Mouse (Mus musculus): ENCODE measurements around the gene Irf1.

DNA sequence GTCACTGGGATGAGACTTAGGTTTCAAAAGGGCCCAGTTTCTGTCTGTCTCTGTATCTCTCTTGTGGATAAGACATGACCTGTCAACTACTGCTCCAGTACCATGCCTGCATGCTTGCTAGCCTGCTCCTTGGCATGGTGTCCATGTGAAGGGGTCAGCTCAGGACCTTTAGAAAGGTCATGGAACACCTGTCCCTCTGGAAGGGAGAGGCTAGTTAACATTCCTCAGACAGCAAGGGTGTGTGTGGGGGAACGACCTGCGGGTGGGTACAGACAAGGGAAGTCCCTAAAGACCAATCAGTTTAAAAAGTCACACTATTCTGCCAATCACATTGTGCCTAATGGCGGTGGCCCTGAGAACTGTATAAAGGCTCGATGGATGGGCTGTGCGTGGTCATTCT is 31.2 kb downstream of the Irf1 start:
- no peak for TF ChIP-seq CTCF (IDR thresholded peaks at IDR 0.05; ENCODE audit: borderline replicate concordance, control insufficient read depth, extremely low read depth, insufficient read depth, low read length, poor library complexity)
- no peak for TF ChIP-seq POLR2A (IDR thresholded peaks at IDR 0.05; ENCODE audit: control insufficient read depth, extremely low read depth, insufficient read depth, low read length, poor library complexity)

Measured in thymus, adult 2 months (tissue).